Mouse (Mus musculus) layer of hippocampus, adult 9-11 months (tissue): ENCODE data around the gene Tcf7.
A peak's percentile ranks its signal among the peaks of the same experiment; 100 is the strongest.

Source experiments
- DNase-seq: peaks from one replicate; pipeline ENCODE4 v3.0.0; 2022

Tcf7 gene

GRCm38 (mm10) chr11:52264871-52265270 is 17.9 kb downstream of the Tcf7 start:
- no peak for DNase-seq

DNA sequence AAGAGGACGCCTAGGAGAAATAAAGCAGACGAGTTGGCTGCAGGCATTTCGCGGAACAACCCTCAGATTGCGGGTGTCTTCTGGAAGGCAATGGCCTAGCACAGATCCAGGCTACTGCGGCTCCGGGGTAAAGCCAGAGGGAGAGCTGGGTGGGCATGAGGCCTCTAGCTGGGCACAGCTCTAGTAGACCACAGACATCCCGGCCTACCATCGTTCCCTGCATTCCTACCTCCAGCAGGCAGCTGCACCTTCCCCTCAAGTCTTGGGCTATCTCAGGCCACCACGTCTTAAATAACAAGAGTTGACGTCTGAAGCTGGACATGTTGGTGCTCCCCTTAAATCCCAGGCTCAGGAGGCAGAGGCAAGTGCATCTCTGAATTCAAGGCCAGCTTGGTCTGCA is 20.5 kb downstream of the Tcf7 start:
- DNase-seq: no peak

DNA sequence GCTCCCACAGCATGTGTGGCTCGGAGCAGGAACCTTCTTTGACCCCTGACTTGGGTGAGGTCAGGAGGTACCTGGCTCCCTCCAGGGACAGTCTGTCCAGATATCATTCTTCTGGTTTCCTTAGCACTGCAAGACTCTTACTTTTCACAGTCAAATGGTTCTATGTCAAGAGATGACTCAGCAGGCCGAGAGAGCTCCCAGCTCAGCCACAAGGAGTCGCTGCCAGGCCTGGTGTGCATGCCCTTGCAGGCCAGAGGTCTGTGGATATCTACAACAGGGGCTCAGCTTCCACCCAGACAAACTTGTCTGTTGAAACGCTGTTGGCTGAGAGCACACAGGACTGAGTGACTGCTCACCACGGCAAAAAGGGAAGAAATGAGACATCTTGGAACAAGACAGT is 20.9 kb downstream of the Tcf7 start:
- DNase-seq: no peak

DNA sequence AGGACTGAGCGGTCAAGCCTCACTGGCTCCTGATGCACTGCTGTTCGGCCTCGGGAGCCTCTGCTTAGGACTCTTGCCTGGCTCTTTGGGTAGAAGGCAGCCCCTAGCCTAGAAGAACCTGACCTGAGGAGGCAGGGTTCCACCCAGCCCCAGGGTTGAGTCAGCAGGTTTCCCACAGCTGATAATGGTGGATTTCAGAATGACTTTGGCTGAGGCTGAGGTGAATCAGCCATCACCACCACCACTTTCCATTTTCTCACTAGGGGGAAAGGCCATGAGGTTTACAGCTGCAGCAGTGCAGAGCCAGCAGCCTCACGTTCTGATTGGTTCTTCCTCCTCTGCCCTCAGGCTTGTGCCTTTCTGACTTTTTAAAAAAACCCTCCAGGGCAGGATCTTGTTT is 21.9 kb downstream of the Tcf7 start:
- no peak for DNase-seq

DNA sequence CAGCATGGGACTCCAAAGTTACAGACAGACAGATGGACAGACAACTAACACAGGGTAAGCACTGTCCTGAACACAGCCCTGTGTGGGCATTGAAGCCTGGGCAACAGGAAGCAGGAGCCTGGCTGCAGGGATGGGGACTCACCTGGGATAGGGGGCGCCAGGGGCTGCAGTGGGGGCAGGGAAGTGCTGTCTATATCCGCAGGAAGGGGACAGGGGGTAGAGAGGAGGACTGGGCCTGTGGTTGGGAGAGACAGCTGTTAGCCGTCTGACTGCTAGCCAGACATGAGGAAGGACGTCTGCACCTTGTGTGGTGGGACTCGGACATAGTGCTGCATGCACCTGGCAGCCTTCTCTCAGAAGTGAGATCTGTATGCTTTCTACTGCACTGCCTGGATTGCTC is 24.1 kb downstream of the Tcf7 start:
- DNase-seq: no peak

- no peak for DNase-seq
Measured at GRCm38 (mm10) chr11:52257376-52257775, 25.4 kb downstream of the Tcf7 start.

GRCm38 (mm10) chr11:52255077-52255476 is 27.7 kb downstream of the Tcf7 start:
- DNase-seq: no peak

GRCm38 (mm10) chr11:52253674-52254375 is 29.0 kb downstream of the Tcf7 start:
- peak; percentile 41 for DNase-seq

DNA sequence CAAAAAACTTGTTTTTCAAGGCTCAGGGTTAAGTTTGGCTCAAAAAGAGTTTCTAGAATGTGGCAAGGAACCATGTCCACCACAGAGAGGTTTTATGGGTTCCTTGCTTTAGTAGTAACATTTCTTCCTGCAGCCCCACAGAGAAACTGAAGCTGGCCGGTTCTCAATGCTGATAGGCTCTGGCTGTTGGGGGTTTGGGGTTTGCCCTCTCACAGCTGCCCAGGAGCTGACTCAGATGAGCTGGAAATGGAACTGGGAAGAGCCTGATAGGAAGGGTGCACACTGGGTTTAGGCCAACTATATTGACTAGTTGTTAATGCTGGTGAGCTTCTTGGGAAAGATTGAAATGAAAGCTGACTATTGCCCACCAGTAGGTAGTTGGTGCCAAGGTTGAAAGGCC is 30.1 kb downstream of the Tcf7 start:
- no peak for DNase-seq

- DNase-seq: no peak
Measured at GRCm38 (mm10) chr11:52251770-52252169, 31.0 kb downstream of the Tcf7 start.

DNA sequence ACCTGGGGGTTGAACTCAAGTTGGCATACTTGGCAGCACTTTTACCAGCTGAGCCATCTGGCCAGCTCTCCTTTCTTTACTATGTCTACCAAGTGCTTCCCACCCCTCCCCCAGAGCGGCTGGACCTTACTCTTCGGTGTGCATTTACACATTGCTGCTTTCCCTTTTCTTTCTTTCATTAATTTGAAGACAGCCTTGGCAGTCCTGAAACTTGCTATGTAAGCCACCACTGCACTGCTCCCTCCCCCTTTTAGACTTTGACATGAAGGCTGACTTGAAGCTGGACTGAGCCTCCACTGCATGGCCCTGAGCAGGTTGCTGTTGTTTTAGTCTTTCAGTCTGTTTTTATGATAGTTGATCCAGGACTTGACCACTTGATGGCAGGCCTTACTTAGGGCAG is 33.4 kb downstream of the Tcf7 start:
- DNase-seq: no peak

GRCm38 (mm10) chr11:52240898-52241542 is 41.8 kb downstream of the Tcf7 start:
- no peak for DNase-seq

- DNase-seq: no peak
Measured at GRCm38 (mm10) chr11:52234509-52234908, 48.3 kb downstream of the Tcf7 start.

GRCm38 (mm10) chr11:52233906-52234305 is 48.9 kb downstream of the Tcf7 start:
- no peak for DNase-seq

DNA sequence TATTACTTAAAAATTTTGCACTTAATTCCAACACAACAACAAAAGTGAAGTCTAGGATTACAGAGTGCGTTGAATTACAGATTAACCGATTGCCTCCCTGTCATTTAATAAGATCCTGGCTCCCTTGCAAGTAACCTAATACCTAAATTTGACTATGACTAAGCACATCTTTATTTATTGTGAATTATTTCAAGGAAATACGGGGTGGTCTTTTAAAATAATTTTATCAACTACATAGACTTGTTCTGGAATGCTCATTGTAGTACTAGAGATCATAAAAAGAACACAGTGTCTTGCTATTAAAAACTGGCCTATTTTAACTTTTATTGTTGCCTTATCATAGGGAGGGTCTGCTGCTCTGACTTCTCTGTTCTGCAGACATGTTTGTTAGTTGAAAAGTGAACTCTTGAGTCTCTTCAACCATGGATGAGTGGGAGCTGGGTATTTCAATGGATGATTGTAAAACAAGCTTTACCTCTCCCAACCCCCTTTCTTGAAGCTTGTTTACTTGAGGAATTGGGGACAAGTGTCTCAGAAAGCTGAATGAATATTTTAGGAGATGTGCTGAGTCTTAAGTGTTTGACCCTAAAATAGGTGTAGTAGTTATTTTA is 49.7 kb downstream of the Tcf7 start:
- no peak for DNase-seq

GRCm38 (mm10) chr11:52231606-52232541 is 50.9 kb downstream of the Tcf7 start, which contains the start of gene Skp1a:
Gene Skp1a, plus strand, starts transcription at chr11:52231995.
- DNase-seq: peak; percentile 87

DNA sequence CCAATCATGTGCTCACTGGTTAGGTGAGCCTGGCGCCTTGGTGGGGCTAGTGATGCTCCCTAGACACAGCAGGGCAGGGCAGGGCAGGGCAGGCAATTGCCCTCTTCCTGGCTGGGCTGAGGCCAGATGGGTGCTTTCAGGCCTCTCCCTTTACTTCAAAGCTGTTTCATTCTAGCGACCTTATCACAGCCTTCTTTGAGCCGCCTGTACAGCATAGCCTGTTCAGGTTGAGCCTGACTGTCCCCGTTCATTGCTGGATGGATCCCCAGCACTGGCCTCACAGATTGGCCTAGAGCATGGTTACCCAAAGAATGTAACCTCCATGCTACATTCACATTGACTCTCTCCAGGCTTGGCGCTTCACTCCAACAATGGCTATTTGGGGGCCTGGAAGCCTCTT is 52.1 kb downstream of the Tcf7 start:
- DNase-seq: no peak

DNA sequence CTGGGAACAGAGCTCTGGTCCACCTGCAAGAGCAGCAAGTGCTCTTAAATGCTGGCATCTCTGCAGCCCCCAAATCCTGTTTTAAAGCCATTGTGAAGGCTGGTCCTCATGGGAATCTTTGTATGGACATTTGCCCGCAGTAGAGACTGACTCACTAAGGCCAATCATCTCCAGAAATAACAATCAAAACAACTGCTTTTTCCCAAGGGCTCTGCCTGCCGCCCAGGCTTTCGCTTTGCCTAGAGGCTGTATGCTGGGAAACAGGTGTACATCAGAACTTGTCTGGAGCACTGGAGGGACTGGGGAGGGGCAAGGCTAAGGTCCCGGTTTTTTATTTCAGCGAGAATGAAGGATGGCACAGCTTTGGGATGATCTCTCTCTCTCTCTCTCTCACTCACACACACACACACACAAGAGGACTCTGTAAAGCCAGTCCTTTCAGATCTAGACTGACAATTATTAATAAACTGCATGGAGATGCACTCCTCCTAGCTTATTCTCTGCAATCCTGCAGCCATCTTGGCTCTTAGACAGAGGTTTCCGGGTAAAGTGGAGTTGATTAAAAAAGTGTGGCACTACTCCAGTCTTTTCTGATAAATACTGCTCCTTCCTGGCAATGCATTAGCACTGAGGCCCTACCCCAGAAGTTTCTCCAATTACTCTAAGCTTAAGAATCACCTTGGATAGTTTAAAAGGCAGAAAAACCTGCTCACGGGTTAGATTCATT is 53.9 kb downstream of the Tcf7 start:
- no peak for DNase-seq

GRCm38 (mm10) chr11:52227466-52228226 is 55.2 kb downstream of the Tcf7 start:
- DNase-seq: no peak

DNA sequence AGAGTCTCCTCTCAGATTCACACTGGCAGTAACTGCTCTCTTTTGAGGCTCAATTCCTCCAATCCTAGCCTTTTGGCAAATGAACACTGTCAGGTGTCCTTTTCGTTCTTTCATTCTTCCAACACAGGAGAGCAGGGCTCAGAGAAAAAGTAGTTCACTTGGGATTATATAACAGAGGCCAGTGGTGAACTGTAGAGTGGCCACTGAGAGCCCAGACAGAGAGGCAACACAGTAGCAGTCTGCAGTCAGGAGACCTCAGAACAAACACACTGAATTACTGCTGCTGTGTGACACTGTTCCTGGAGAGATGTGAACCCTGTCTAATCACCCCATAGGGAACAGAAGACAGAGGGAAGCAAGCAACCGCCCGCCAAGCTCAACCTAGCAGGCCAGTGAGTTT is 55.8 kb downstream of the Tcf7 start:
- no peak for DNase-seq

GRCm38 (mm10) chr11:52225986-52226599 is 56.7 kb downstream of the Tcf7 start:
- no peak for DNase-seq
